Comparison of ENCODE assay signal across 8 mouse cellular contexts in genomic region chr7:141338576-141339131, GRCm38 (mm10). TPM values are rescaled to one million over a fixed set of nuclear protein-coding genes. Genes with fewer than 3 reads are reported as not detected.
A peak's percentile ranks its signal among the peaks of the same experiment; 100 is the strongest.
DNase-seq lines count a peak whose midpoint lies in the region; ATAC-seq lines count a peak whose summit lies in the region.

TSS of gene Eps8l2 (plus strand) at chr7:141338880.

- H3K4me2 ChIP-seq in hindbrain, embryonic 11.5 days (replicated peaks; ENCODE audit: low read depth, low read length) = peak within 1 kb of the TSS; percentile 12
- H3K4me2 ChIP-seq in limb, embryonic 13.5 days (replicated peaks) = peak within 1 kb of the TSS; percentile 68
- peak within 1 kb of the TSS; percentile 41 for H3K4me2 ChIP-seq in midbrain, embryonic 13.5 days (replicated peaks)

- 3% methylated on average over 23 of the region's 23 CpGs for WGBS in hindbrain, embryonic 11.5 days
- WGBS in limb, embryonic 13.5 days = 4% methylated on average over 23 of the region's 23 CpGs
- 3% methylated on average over 23 of the region's 23 CpGs for whole genome bisulfite sequencing in midbrain, embryonic 13.5 days

- H3K36me3 ChIP-seq in hindbrain, embryonic 11.5 days (ENCODE audit: control insufficient read depth, insufficient read depth, low read length) = no peaks in the 10 kb centered on the region
- H3K36me3 ChIP-seq in limb, embryonic 13.5 days = peaks cover 24% of the 10 kb centered on the region
- H3K36me3 ChIP-seq in midbrain, embryonic 13.5 days = peaks cover 26% of the 10 kb centered on the region

- no peaks in the 10 kb centered on the region; the same call in 1 of the 2 replicates for H3K4me1 ChIP-seq in hindbrain, embryonic 11.5 days (replicated peaks; ENCODE audit: control insufficient read depth, insufficient read depth, low read length)
- H3K4me1 ChIP-seq in limb, embryonic 13.5 days = peaks cover 19% of the 10 kb centered on the region
- peaks cover 8% of the 10 kb centered on the region for H3K4me1 ChIP-seq in midbrain, embryonic 13.5 days (replicated peaks)

- H3K27me3 ChIP-seq in hindbrain, embryonic 11.5 days (ENCODE audit: control insufficient read depth, insufficient read depth, low read length) = peaks cover 8% of the 10 kb centered on the region; the same call in 1 of the 2 replicates
- H3K27me3 ChIP-seq in limb, embryonic 13.5 days = peaks cover 18% of the 10 kb centered on the region; the same call in 1 of the 2 replicates
- H3K27me3 ChIP-seq in midbrain, embryonic 13.5 days = peaks cover 30% of the 10 kb centered on the region

- peak; percentile 62; the same call in 1 of the 2 replicates for ATAC-seq in hindbrain, embryonic 11.5 days (ENCODE audit: low FRiP score)
- peak; percentile 37; the same call in 1 of the 2 replicates for ATAC-seq in limb, embryonic 13.5 days (ENCODE audit: low FRiP score, low read depth)
- ATAC-seq in midbrain, embryonic 13.5 days = 0 out of 2 replicates have a peak, but pooled peaks have one; percentile 31

- peak within 1 kb of the TSS; percentile 6; the same call in 1 of the 2 replicates for H3K4me3 ChIP-seq in hindbrain, embryonic 11.5 days (ENCODE audit: low read depth, low read length)
- peak within 1 kb of the TSS; percentile 36 for H3K4me3 ChIP-seq in limb, embryonic 13.5 days
- 0 out of 2 replicates have a peak within 1 kb of the TSS, but pooled peaks have one; percentile 5 for H3K4me3 ChIP-seq in midbrain, embryonic 13.5 days (replicated peaks)

- DNase-seq in adrenal gland, postnatal 14 days = peak; percentile 54
- no peak for DNase-seq in adrenal gland, postnatal 25 days
- peak; percentile 37 for DNase-seq in embryo, embryonic 9.5 days (ENCODE audit: extremely low spot score)
- DNase-seq in hindbrain, embryonic 11.5 days (ENCODE audit: low spot score) = peak; percentile 28
- DNase-seq in thymus, postnatal 4 days = peak; percentile 63
- no peak for DNase-seq in right cerebral cortex, adult 18-20 months

- H3K27ac ChIP-seq in hindbrain, embryonic 11.5 days (ENCODE audit: low read depth, low read length) = no peak within 1 kb of the TSS
- H3K27ac ChIP-seq in limb, embryonic 13.5 days = no peak within 1 kb of the TSS
- H3K27ac ChIP-seq in midbrain, embryonic 13.5 days = no peak within 1 kb of the TSS

- H3K9me3 ChIP-seq in hindbrain, embryonic 11.5 days (ENCODE audit: control insufficient read depth, low read length) = no peaks in the 10 kb centered on the region
- no peaks in the 10 kb centered on the region for H3K9me3 ChIP-seq in limb, embryonic 13.5 days
- H3K9me3 ChIP-seq in midbrain, embryonic 13.5 days = no peaks in the 10 kb centered on the region

- H3K9ac ChIP-seq in hindbrain, embryonic 11.5 days (ENCODE audit: low read depth, low read length) = peak within 1 kb of the TSS; percentile 11; the same call in 1 of the 2 replicates
- H3K9ac ChIP-seq in limb, embryonic 13.5 days = peak within 1 kb of the TSS; percentile 67
- peak within 1 kb of the TSS; percentile 36; the same call in 1 of the 2 replicates for H3K9ac ChIP-seq in midbrain, embryonic 13.5 days (replicated peaks)

RNA-seq across cellular contexts. Expression of gene Eps8l2, which starts in this region (rescaled TPM):
- total RNA-seq in adrenal gland, postnatal 14 days (2021) = 5.1 and 5.5 TPM in 2 replicates
- 1.6 and 2.6 TPM in 2 replicates for total RNA-seq in adrenal gland, postnatal 25 days (2021)
- 2.1 and 2.6 TPM in 2 replicates for polyA plus RNA-seq in hindbrain, embryonic 11.5 days (2014; fragmentation: Nextera tagmentation; extraction: Ambion mirVana)
- polyA plus RNA-seq in limb, embryonic 13.5 days (2015; fragmentation: Nextera tagmentation; extraction: Ambion mirVana) = 7.4 and 10.3 TPM in 2 replicates
- polyA plus RNA-seq in midbrain, embryonic 13.5 days (2015; fragmentation: Nextera tagmentation; extraction: Ambion mirVana) = 0.23 and 0.31 TPM in 2 replicates

Comparison
In these comparisons a context has a peak if more than half of its experiments do, and no peak if none do; other contexts are left out.
1. DNase-seq: peak in adrenal gland, postnatal 14 days (single experiment), embryo, embryonic 9.5 days (single experiment), hindbrain, embryonic 11.5 days (single experiment) and thymus, postnatal 4 days (single experiment); none in adrenal gland, postnatal 25 days (single experiment) and right cerebral cortex, adult 18-20 months (single experiment).
2. Peak in ATAC-seq, H3K4me3 ChIP-seq, H3K9ac ChIP-seq and H3K4me2 ChIP-seq in midbrain, embryonic 13.5 days; RNA of the gene not detected or under 1 TPM.
3. H3K4me2 ChIP-seq: peak in every context shown above with its lines; median percentile 68 in limb, embryonic 13.5 days; 41 in midbrain, embryonic 13.5 days; 12 in hindbrain, embryonic 11.5 days.
4. H3K9ac ChIP-seq: peak in every context shown above with its lines; median percentile 67 in limb, embryonic 13.5 days; 36 in midbrain, embryonic 13.5 days; 11 in hindbrain, embryonic 11.5 days.
5. Peak in every context shown above with its lines, with median percentiles within 50 percentile points of each other: ATAC-seq and H3K4me3 ChIP-seq.